In the genomic region with DNA sequence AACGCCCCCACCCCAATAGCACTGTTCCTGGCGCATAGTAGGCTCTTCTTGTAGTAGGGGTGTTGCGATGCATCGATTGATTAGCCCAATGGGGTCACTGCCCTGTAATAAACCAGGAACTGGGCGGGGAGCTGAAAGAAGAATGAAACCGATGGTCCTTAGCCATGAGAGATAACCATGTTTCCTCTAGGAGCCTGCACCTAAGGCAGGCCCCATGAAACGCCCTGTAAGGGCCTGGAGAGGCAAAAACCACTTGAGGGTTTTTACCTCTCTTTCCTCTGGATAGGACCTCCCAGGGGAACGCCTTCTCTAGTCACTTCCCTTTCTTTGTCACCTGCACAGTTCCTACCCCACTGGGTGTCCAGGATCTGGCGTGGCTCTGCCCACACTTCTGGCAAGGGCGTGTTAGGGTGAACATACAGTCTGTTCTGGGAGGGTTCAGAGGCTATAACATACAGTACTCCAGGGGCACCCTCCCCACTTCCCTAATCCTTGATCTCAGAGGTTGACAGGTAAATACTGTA, we compare ENCODE assay signal across 8 mouse cellular contexts. TPM values are rescaled to one million over a fixed set of nuclear protein-coding genes. Genes with fewer than 3 reads are reported as not detected.
DNase-seq lines count a peak whose midpoint lies in the region; ATAC-seq and TF ChIP-seq lines count a peak whose summit lies in the region.

No protein-coding gene starts in this region.

- H3K36me3 ChIP-seq in embryonic facial prominence, embryonic 12.5 days: no peaks in the 10 kb centered on the region
- H3K36me3 ChIP-seq in intestine, postnatal 0 days (ENCODE audit: control insufficient read depth, insufficient read depth): no peaks in the 10 kb centered on the region
- H3K36me3 ChIP-seq in midbrain, embryonic 12.5 days: no peaks in the 10 kb centered on the region

- ATAC-seq in embryonic facial prominence, embryonic 12.5 days (ENCODE audit: insufficient number of reproducible peaks, insufficient read depth, low FRiP score, low TSS enrichment): no peak
- peak; percentile 46 for ATAC-seq in intestine, postnatal 0 days
- peak; percentile 5 for ATAC-seq in midbrain, embryonic 12.5 days (ENCODE audit: low FRiP score, low read depth)

- peak overlapping the region; percentile 92 for H3K27ac ChIP-seq in left cerebral cortex, adult 2 months
- H3K27ac ChIP-seq in embryonic facial prominence, embryonic 12.5 days: peak overlapping the region; percentile 92
- 0 out of 2 replicates have a peak overlapping the region, but pooled peaks have one; percentile 46 for H3K27ac ChIP-seq in intestine, postnatal 0 days (ENCODE audit: low read depth, low read length)
- peak overlapping the region; percentile 91 for H3K27ac ChIP-seq in midbrain, embryonic 12.5 days (replicated peaks)

- H3K4me1 ChIP-seq in embryonic facial prominence, embryonic 12.5 days: peaks cover 32% of the 10 kb centered on the region
- peaks cover 5% of the 10 kb centered on the region; the same call in 1 of the 2 replicates for H3K4me1 ChIP-seq in intestine, postnatal 0 days (replicated peaks; ENCODE audit: control insufficient read depth, insufficient read depth, low read length)
- peaks cover 37% of the 10 kb centered on the region for H3K4me1 ChIP-seq in midbrain, embryonic 12.5 days

- H3K9ac ChIP-seq in embryonic facial prominence, embryonic 12.5 days: peak overlapping the region; percentile 57
- peak overlapping the region; percentile 42 for H3K9ac ChIP-seq in intestine, postnatal 0 days (ENCODE audit: low read depth, low read length)
- H3K9ac ChIP-seq in midbrain, embryonic 12.5 days (replicated peaks): peak overlapping the region; percentile 72

- H3K9me3 ChIP-seq in embryonic facial prominence, embryonic 12.5 days: no peaks in the 10 kb centered on the region
- H3K9me3 ChIP-seq in intestine, postnatal 0 days (ENCODE audit: control insufficient read depth): no peaks in the 10 kb centered on the region
- H3K9me3 ChIP-seq in midbrain, embryonic 12.5 days: no peaks in the 10 kb centered on the region

- no peak for DNase-seq in left cerebral cortex, adult 2 months (ENCODE audit: extremely low spot score in 1 of 2, low spot score in 2 of 2)
- no peak for DNase-seq in left cerebral cortex, adult 18-20 months (ENCODE audit: low spot score in 2 of 2)
- no peak for DNase-seq in frontal cortex, postnatal 10 days (ENCODE audit: low spot score in 2 of 2)
- no peak for DNase-seq in adrenal gland, postnatal 14 days
- DNase-seq in adrenal gland, adult 18-20 months (ENCODE audit: low spot score in 2 of 2): no peak

- intact Hi-C loops in left cerebral cortex, adult 2 months (cut with DNase I): loop anchor here (5.0 kb wide), 1 partner anchor 60 kb away; no protein-coding TSS in a partner anchor

- 21% methylated on average over 10 of the region's 10 CpGs for WGBS in embryonic facial prominence, embryonic 12.5 days
- 11% methylated on average over 10 of the region's 10 CpGs for WGBS in intestine, postnatal 0 days
- WGBS in midbrain, embryonic 12.5 days: 12% methylated on average over 10 of the region's 10 CpGs

- no peak for TF ChIP-seq CTCF in left cerebral cortex, adult 2 months (IDR thresholded peaks at IDR 0.05)
- TF ChIP-seq CTCF in intestine, postnatal 0 days (IDR thresholded peaks at IDR 0.05; ENCODE audit: low read depth): no peak

- 0 out of 2 replicates have a peak, but pooled peaks cover 6% of the 10 kb centered on the region for H3K27me3 ChIP-seq in embryonic facial prominence, embryonic 12.5 days
- no peaks in the 10 kb centered on the region for H3K27me3 ChIP-seq in intestine, postnatal 0 days (replicated peaks; ENCODE audit: control insufficient read depth, insufficient read depth, low read length)
- peaks cover 17% of the 10 kb centered on the region for H3K27me3 ChIP-seq in midbrain, embryonic 12.5 days

- H3K4me3 ChIP-seq in left cerebral cortex, adult 2 months: peak overlapping the region; percentile 43
- peak overlapping the region; percentile 38 for H3K4me3 ChIP-seq in embryonic facial prominence, embryonic 12.5 days
- peak overlapping the region; percentile 54 for H3K4me3 ChIP-seq in intestine, postnatal 0 days (ENCODE audit: low read depth, low read length)
- H3K4me3 ChIP-seq in midbrain, embryonic 12.5 days: peak overlapping the region; percentile 36

- peak overlapping the region; percentile 59 for H3K4me2 ChIP-seq in embryonic facial prominence, embryonic 12.5 days (replicated peaks)
- peak overlapping the region; percentile 91 for H3K4me2 ChIP-seq in intestine, postnatal 0 days (replicated peaks; ENCODE audit: low read depth)
- H3K4me2 ChIP-seq in midbrain, embryonic 12.5 days (replicated peaks): peak overlapping the region; percentile 66

RNA-seq across cellular contexts. Expression of a gene that starts 3.5 kb away (rescaled TPM):
- not detected for total RNA-seq in left cerebral cortex, adult 2 months (2021)
- total RNA-seq in left cerebral cortex, adult 18-20 months (2021): not detected
- polyA plus RNA-seq in embryonic facial prominence, embryonic 12.5 days (2016; fragmentation: Nextera tagmentation; extraction: Ambion mirVana): 0.47 TPM in 1 of 2 replicates, not detected in the other
- not detected in 2 replicates for polyA plus RNA-seq in intestine, postnatal 0 days (2015; fragmentation: Nextera tagmentation; extraction: Ambion mirVana)
- polyA plus RNA-seq in midbrain, embryonic 12.5 days (2016; fragmentation: Nextera tagmentation; extraction: Ambion mirVana): not detected in 2 replicates
- total RNA-seq in adrenal gland, postnatal 14 days (2021): not detected in 2 replicates
- not detected for total RNA-seq in adrenal gland, adult 18-20 months (2021)

RNA-seq across cellular contexts. Expression of a gene that starts 50.4 kb away (rescaled TPM):
- 100 to 1,000 TPM; 176 to 184 TPM for total RNA-seq in left cerebral cortex, adult 2 months (2021)
- total RNA-seq in left cerebral cortex, adult 18-20 months (2021): 100 to 1,000 TPM; 158 to 170 TPM
- polyA plus RNA-seq in embryonic facial prominence, embryonic 12.5 days (2016; fragmentation: Nextera tagmentation; extraction: Ambion mirVana): 43.1 and 45.4 TPM in 2 replicates
- polyA plus RNA-seq in intestine, postnatal 0 days (2015; fragmentation: Nextera tagmentation; extraction: Ambion mirVana): 22.6 and 24.7 TPM in 2 replicates
- polyA plus RNA-seq in midbrain, embryonic 12.5 days (2016; fragmentation: Nextera tagmentation; extraction: Ambion mirVana): 97.9 and 107 TPM in 2 replicates
- 45.4 and 48.1 TPM in 2 replicates for total RNA-seq in adrenal gland, postnatal 14 days (2021)
- 10 to 100 TPM; 41.0 to 41.4 TPM for total RNA-seq in adrenal gland, adult 18-20 months (2021)

RNA-seq across cellular contexts. Expression of a gene that starts 51.0 kb away (rescaled TPM):
- 10 to 100 TPM; 42.4 to 44.1 TPM for total RNA-seq in left cerebral cortex, adult 2 months (2021)
- 10 to 100 TPM; 42.0 to 45.8 TPM for total RNA-seq in left cerebral cortex, adult 18-20 months (2021)
- polyA plus RNA-seq in embryonic facial prominence, embryonic 12.5 days (2016; fragmentation: Nextera tagmentation; extraction: Ambion mirVana): 137 and 153 TPM in 2 replicates
- polyA plus RNA-seq in intestine, postnatal 0 days (2015; fragmentation: Nextera tagmentation; extraction: Ambion mirVana): 120 and 127 TPM in 2 replicates
- polyA plus RNA-seq in midbrain, embryonic 12.5 days (2016; fragmentation: Nextera tagmentation; extraction: Ambion mirVana): 105 and 110 TPM in 2 replicates
- 119 and 122 TPM in 2 replicates for total RNA-seq in adrenal gland, postnatal 14 days (2021)
- 100 to 1,000 TPM; 104 to 109 TPM for total RNA-seq in adrenal gland, adult 18-20 months (2021)
